Mouse (Mus musculus): Measurements from ENCODE around the gene Sh3bp2.

Sh3bp2 gene

GRCm38 (mm10) chr5:34525663-34526476, at the start of gene Sh3bp2:
TSS of gene Sh3bp2 (plus strand) at chr5:34525838.
- DNase-seq, result peak; percentile 98

GRCm38 (mm10) chr5:34480926-34481325, 44.7 kb upstream of the Sh3bp2 start:
- DNase-seq, result no peak

- no peak for DNase-seq
These were observed 39.9 kb upstream of the Sh3bp2 start for GRCm38 (mm10) chr5:34485731-34486130.

GRCm38 (mm10) chr5:34487320-34488090, 38.1 kb upstream of the Sh3bp2 start:
- DNase-seq, result no peak

GRCm38 (mm10) chr5:34488741-34489417, 36.8 kb upstream of the Sh3bp2 start:
- no peak for DNase-seq

- DNase-seq, result no peak
These were observed 36.2 kb upstream of the Sh3bp2 start for GRCm38 (mm10) chr5:34489418-34489787.

- DNase-seq, result no peak
These were observed 28.9 kb upstream of the Sh3bp2 start for GRCm38 (mm10) chr5:34496745-34497144.

- no peak for DNase-seq
These were observed 24.8 kb upstream of the Sh3bp2 start for GRCm38 (mm10) chr5:34500886-34501285.

- DNase-seq, result no peak
These were observed 24.1 kb upstream of the Sh3bp2 start for GRCm38 (mm10) chr5:34501588-34501987.

- DNase-seq, result no peak
These were observed 23.2 kb upstream of the Sh3bp2 start for GRCm38 (mm10) chr5:34502411-34502810.

- DNase-seq, result no peak
These were observed 22.8 kb upstream of the Sh3bp2 start for GRCm38 (mm10) chr5:34502821-34503220.

GRCm38 (mm10) chr5:34512486-34512885, 13.2 kb upstream of the Sh3bp2 start:
- DNase-seq, result no peak

GRCm38 (mm10) chr5:34513466-34514217, 12.0 kb upstream of the Sh3bp2 start, which contains the start of gene Tnip2:
TSS of gene Tnip2 (minus strand) at chr5:34513991.
- peak; percentile 99 for DNase-seq

GRCm38 (mm10) chr5:34514218-34514566, 11.4 kb upstream of the Sh3bp2 start:
- DNase-seq, result no peak

- DNase-seq, result no peak
These were observed 10.5 kb upstream of the Sh3bp2 start for GRCm38 (mm10) chr5:34515096-34515495.

GRCm38 (mm10) chr5:34517913-34518312, 7.7 kb upstream of the Sh3bp2 start:
- peak; percentile 88 for DNase-seq

- no peak for DNase-seq
These were observed 6.2 kb upstream of the Sh3bp2 start for GRCm38 (mm10) chr5:34519389-34519910.

GRCm38 (mm10) chr5:34520458-34521209, 5.0 kb upstream of the Sh3bp2 start:
- no peak for DNase-seq

GRCm38 (mm10) chr5:34521337-34521736, 4.3 kb upstream of the Sh3bp2 start:
- no peak for DNase-seq

GRCm38 (mm10) chr5:34523958-34524485, 1.6 kb upstream of the Sh3bp2 start:
- DNase-seq, result no peak

GRCm38 (mm10) chr5:34524511-34524910, 1.1 kb upstream of the Sh3bp2 start:
- DNase-seq, result no peak

- DNase-seq, result no peak
These were observed 788 bp downstream of the Sh3bp2 start for GRCm38 (mm10) chr5:34526477-34526775.
